Mouse (Mus musculus) neural tube, embryonic 11.5 days (tissue): ENCODE data around the gene Fth1. TPM values are rescaled to one million over a fixed set of nuclear protein-coding genes. Genes with fewer than 3 reads are reported as not detected.
A peak's percentile ranks its signal among the peaks of the same experiment; 100 is the strongest.

Source experiments
- ATAC-seq: fragments of 200-750 bp; cut with Nextera tagmentation; 2 replicates; pipeline ENCODE4 v1.8.0; 2017; ENCODE audit warnings: moderate number of reproducible peaks, mild to moderate bottlenecking, moderate TSS enrichment, moderate library complexity; ENCODE audit not compliant: insufficient read depth, low FRiP score, low TSS enrichment
- DNase-seq: peaks from one replicate; pipeline ENCODE4 v3.0.0-alpha.2; 2015; ENCODE audit warnings: low spot score
- H3K27ac ChIP-seq: fragments of 300-500 bp; sonication (generic); 2 replicates; pipeline ENCODE4 v1.5.1; 2014; ENCODE audit warnings: low read depth, mild to moderate bottlenecking, low read length
- H3K27me3 ChIP-seq: fragments of 300-500 bp; sonication (generic); 2 replicates; pipeline ENCODE4 v1.6.1; 2014; ENCODE audit warnings: mild to moderate bottlenecking, low read length, mixed read lengths; ENCODE audit not compliant: control insufficient read depth, insufficient read depth
- H3K36me3 ChIP-seq: fragments of 300-500 bp; sonication (generic); 2 replicates; pipeline ENCODE4 v1.6.1; 2014; ENCODE audit warnings: mild to moderate bottlenecking, low read length, moderate library complexity, mixed read lengths; ENCODE audit not compliant: control insufficient read depth, insufficient read depth
- H3K4me1 ChIP-seq: fragments of 300-500 bp; sonication (generic); 2 replicates; pipeline ENCODE4 v1.6.1; 2014; ENCODE audit warnings: low read length, mixed read lengths; ENCODE audit not compliant: control insufficient read depth, insufficient read depth
- H3K4me2 ChIP-seq: fragments of 300-500 bp; sonication (generic); 2 replicates; pipeline ENCODE4 v1.6.1; 2014; ENCODE audit warnings: low read depth, mild to moderate bottlenecking, moderate library complexity
- H3K4me3 ChIP-seq: fragments of 300-500 bp; sonication (generic); 2 replicates; pipeline ENCODE4 v1.5.1; 2014; ENCODE audit warnings: low read depth, low read length
- H3K9ac ChIP-seq: fragments of 300-500 bp; sonication (generic); 2 replicates; pipeline ENCODE4 v1.6.1; 2014; ENCODE audit warnings: mild to moderate bottlenecking, low read length
- H3K9me3 ChIP-seq: fragments of 300-500 bp; sonication (generic); 2 replicates; pipeline ENCODE4 v1.6.1; 2016; ENCODE audit warnings: low read length; ENCODE audit not compliant: control insufficient read depth
- WGBS: fragments of 180-500 bp; shearing (Covaris S2); extraction: QIAGEN DNeasy Blood & Tissue Kit; methylation state at CpG from one replicate; pipeline ENCODE4 v1.1.7; 2014; 5-methylcytosine and 5-hydroxymethylcytosine counted together
- polyA plus RNA-seq: library from polyadenylated mRNA; unstranded; fragments of >200 nt; fragmentation: Nextera tagmentation; extraction: Ambion mirVana; gene quantifications from 2 replicates; pipeline ENCODE4 v1.2.1, GENCODE M21; 2014

Fth1 gene
- polyA plus RNA-seq, 1 experiment from 2014 or later: 1,187 TPM

GRCm38 (mm10) chr19:9941809-9942208 is 38.6 kb upstream of the Fth1 start:
- Histone ChIP-seq H3K4me1 (no peaks in the 10 kb centered on the region), H3K36me3 (no peaks in the 10 kb centered on the region), H3K9ac (no peak overlapping the region), H3K27ac (no peak overlapping the region), H3K9me3 (no peaks in the 10 kb centered on the region), H3K4me3 (no peak overlapping the region), H3K27me3 (no peaks in the 10 kb centered on the region), H3K4me2 (no peak overlapping the region)
- ATAC-seq (no peak), DNase-seq (no peak)
- WGBS: 46% methylated on average over 1 of the region's 1 CpGs

- no peak overlapping the region for H3K27ac ChIP-seq
- WGBS: 61% methylated on average over 10 of the region's 10 CpGs
- ATAC-seq: no peak
- no peaks in the 10 kb centered on the region for H3K4me1 ChIP-seq
- H3K9me3 ChIP-seq: no peaks in the 10 kb centered on the region
- DNase-seq: no peak
- H3K27me3 ChIP-seq: no peaks in the 10 kb centered on the region
- no peak overlapping the region for H3K4me2 ChIP-seq
- no peak overlapping the region for H3K4me3 ChIP-seq
- no peaks in the 10 kb centered on the region for H3K36me3 ChIP-seq
- H3K9ac ChIP-seq: no peak overlapping the region
Observed at GRCm38 (mm10) chr19:9942539-9943533, 37.6 kb upstream of the Fth1 start.

GRCm38 (mm10) chr19:9945800-9946564 is 34.4 kb upstream of the Fth1 start:
- H3K4me3 ChIP-seq: no peak overlapping the region
- H3K4me2 ChIP-seq: no peak overlapping the region
- no peaks in the 10 kb centered on the region for H3K9me3 ChIP-seq
- WGBS: 90% methylated on average over 8 of the region's 8 CpGs
- no peaks in the 10 kb centered on the region for H3K4me1 ChIP-seq
- no peak for DNase-seq
- H3K27me3 ChIP-seq: no peaks in the 10 kb centered on the region
- H3K9ac ChIP-seq: no peak overlapping the region
- no peak for ATAC-seq
- no peaks in the 10 kb centered on the region for H3K36me3 ChIP-seq
- no peak overlapping the region for H3K27ac ChIP-seq

- Histone ChIP-seq H3K4me1 (no peaks in the 10 kb centered on the region), H3K9ac (no peak overlapping the region), H3K4me3 (no peak overlapping the region), H3K27ac (no peak overlapping the region), H3K9me3 (no peaks in the 10 kb centered on the region), H3K27me3 (no peaks in the 10 kb centered on the region), H3K36me3 (no peaks in the 10 kb centered on the region), H3K4me2 (no peak overlapping the region)
- 83% methylated on average over 3 of the region's 3 CpGs for WGBS
- no peak for DNase-seq
- ATAC-seq: no peak
Observed at GRCm38 (mm10) chr19:9946986-9947385, 33.4 kb upstream of the Fth1 start.

- Histone ChIP-seq H3K9me3 (no peaks in the 10 kb centered on the region), H3K4me2 (no peak overlapping the region), H3K27ac (no peak overlapping the region), H3K27me3 (no peaks in the 10 kb centered on the region), H3K9ac (no peak overlapping the region), H3K4me3 (no peak overlapping the region), H3K4me1 (peaks cover 4% of the 10 kb centered on the region; the same call in 1 of the 2 replicates), H3K36me3 (no peaks in the 10 kb centered on the region)
- ATAC-seq: no peak
- DNase-seq: no peak
- 84% methylated on average over 3 of the region's 3 CpGs for WGBS
Observed at GRCm38 (mm10) chr19:9952390-9952789, 28.0 kb upstream of the Fth1 start.

- Histone ChIP-seq H3K4me2 (no peak overlapping the region), H3K9me3 (no peaks in the 10 kb centered on the region), H3K27me3 (no peaks in the 10 kb centered on the region), H3K4me1 (peaks cover 4% of the 10 kb centered on the region; the same call in 1 of the 2 replicates), H3K4me3 (no peak overlapping the region), H3K9ac (no peak overlapping the region), H3K36me3 (no peaks in the 10 kb centered on the region), H3K27ac (no peak overlapping the region)
- DNase-seq (no peak), ATAC-seq (no peak)
- 95% methylated on average over 3 of the region's 3 CpGs for WGBS
Observed at GRCm38 (mm10) chr19:9952912-9953311, 27.5 kb upstream of the Fth1 start.

GRCm38 (mm10) chr19:9954055-9954810 is 26.2 kb upstream of the Fth1 start:
- 41% methylated on average over 7 of the region's 7 CpGs for whole genome bisulfite sequencing

GRCm38 (mm10) chr19:9954811-9955202 is 25.6 kb upstream of the Fth1 start:
- DNase-seq: no peak
- no peak overlapping the region for H3K4me2 ChIP-seq
- WGBS: 61% methylated on average over 5 of the region's 5 CpGs
- H3K9me3 ChIP-seq: no peaks in the 10 kb centered on the region
- H3K36me3 ChIP-seq: no peaks in the 10 kb centered on the region
- peaks cover 4% of the 10 kb centered on the region; the same call in 1 of the 2 replicates for H3K4me1 ChIP-seq
- no peaks in the 10 kb centered on the region for H3K27me3 ChIP-seq
- no peak overlapping the region for H3K4me3 ChIP-seq
- no peak for ATAC-seq
- no peak overlapping the region for H3K27ac ChIP-seq
- no peak overlapping the region; the same call in 1 of the 2 replicates for H3K9ac ChIP-seq

More at GRCm38 (mm10) chr19:9954055-9954810, 26.2 kb upstream of the Fth1 start:
- Histone ChIP-seq H3K4me3 (no peak overlapping the region), H3K4me2 (no peak overlapping the region), H3K27ac (no peak overlapping the region), H3K9me3 (no peaks in the 10 kb centered on the region), H3K4me1 (peaks cover 4% of the 10 kb centered on the region; the same call in 1 of the 2 replicates), H3K9ac (no peak overlapping the region; the same call in 1 of the 2 replicates), H3K36me3 (no peaks in the 10 kb centered on the region), H3K27me3 (no peaks in the 10 kb centered on the region)
- DNase-seq (peak; percentile 30), ATAC-seq (no peak)
